Mouse (Mus musculus): ENCODE measurements at regions not wholly inside any gene's neighbourhood (a gene's known extent, or its start where the extent isn't known, plus 50 kb on each side); places are given as distances from the start of the nearest gene placed in this dataset.

DNA sequence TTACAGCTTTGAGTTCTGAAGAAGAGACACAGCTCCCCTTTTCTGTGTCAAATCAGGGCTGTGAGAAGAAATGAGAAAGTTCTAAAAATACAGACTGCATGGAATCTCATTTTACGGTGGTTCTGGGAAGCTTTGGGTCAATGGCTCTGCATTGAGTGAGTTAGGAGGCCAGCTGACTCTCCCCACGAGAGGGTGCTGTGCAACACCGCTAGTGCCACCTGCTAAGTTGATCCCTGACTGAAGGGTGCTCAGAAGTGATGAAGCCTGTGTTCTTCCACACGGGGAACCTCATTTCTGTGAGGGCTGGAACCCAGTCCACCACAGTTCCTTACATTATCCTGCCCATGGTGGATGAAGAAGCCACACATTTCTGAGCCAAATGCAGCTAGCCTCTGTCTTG, 159.5 kb upstream of the Eef2kmt start:
- TF ChIP-seq EP300 (optimal IDR thresholded peaks at IDR 0.05): no peak
- 0 out of 2 replicates have a peak, but pooled peaks have one; percentile 9 for TF ChIP-seq CTCF (IDR thresholded peaks at IDR 0.05; ENCODE audit: low read depth)

All from stomach, postnatal 0 days (tissue).